Mouse (Mus musculus) liver, embryonic 14.5 days (tissue): Measurements from ENCODE around the gene Glipr1l3.
"Not testable (repeated sequence)": the region's sequence is repeated elsewhere in the genome, so short reads cannot be mapped to it uniquely, and the experiment has no call there.

Experiments
- CTCF ChIP-seq: IDR thresholded peaks from 2 replicates; pipeline ENCODE4 v1.5.1; 2016; ENCODE audit warnings: antibody characterized with exemption, low read depth, control low read depth
- EP300 ChIP-seq: IDR thresholded peaks from 2 replicates; pipeline ENCODE4 v1.6.1; 2016; ENCODE audit warnings: antibody characterized with exemption, low read depth

GRCm38 (mm10) chr10:112177027-112177426 lies 16.9 kb upstream of the Glipr1l3 start:
- not testable (repeated sequence) for TF ChIP-seq CTCF, EP300
